ENCODE assay signal across 8 mouse cellular contexts in the genomic region with DNA sequence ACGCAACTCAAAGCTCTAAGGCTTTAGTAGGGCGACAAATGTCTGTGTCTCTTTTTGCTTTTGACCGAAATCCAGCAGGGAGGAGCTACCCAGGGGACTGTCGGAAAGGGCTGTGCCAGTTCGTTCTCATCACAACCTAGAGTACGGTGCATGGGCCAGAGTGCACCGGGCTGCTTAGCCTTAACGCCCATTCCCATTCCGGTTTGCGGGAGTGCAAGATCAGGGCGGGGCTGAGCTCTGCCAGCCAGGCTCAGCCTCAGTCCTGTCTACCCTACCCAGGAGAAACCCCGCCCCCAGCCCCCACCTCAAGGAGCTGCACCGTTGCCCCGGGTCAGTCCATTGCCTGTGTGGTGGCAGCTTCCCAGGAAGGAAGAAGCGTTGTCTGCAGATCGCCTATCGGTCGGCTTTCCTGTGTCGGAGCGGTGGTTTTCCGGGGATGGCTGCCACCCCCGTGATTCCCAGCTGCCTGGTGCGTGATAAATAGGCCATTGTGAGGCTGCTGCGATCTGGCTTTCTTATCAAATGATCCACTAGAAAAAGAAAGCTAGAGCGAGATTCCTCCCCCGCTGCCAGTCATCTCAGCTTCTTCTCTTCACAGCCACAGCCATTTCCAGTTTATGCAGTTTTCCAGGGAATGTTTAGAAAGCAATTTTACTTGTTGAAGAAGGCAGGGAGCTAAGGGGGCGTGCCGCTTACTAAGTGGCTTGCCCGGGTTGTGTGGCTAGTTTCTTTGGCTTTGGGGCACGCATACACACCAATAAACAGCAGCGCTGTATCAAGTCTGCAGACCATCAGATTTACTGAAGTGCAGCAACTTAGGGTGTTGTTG.
DNase-seq lines count a peak whose midpoint lies in the region; ATAC-seq lines count a peak whose summit lies in the region.

No protein-coding gene starts in this region.

- H3K4me3 ChIP-seq in hindbrain, embryonic 13.5 days = peak overlapping the region; percentile 48

- peak overlapping the region; percentile 89 for H3K27ac ChIP-seq in hindbrain, embryonic 13.5 days

- 0 out of 2 replicates have a peak, but pooled peaks cover 6% of the 10 kb centered on the region for H3K27me3 ChIP-seq in hindbrain, embryonic 13.5 days

- H3K9ac ChIP-seq in hindbrain, embryonic 13.5 days = peak overlapping the region; percentile 68

- H3K4me2 ChIP-seq in hindbrain, embryonic 13.5 days = peak overlapping the region; percentile 59

- peaks cover 17% of the 10 kb centered on the region for H3K4me1 ChIP-seq in hindbrain, embryonic 13.5 days (replicated peaks)

- no peaks in the 10 kb centered on the region for H3K9me3 ChIP-seq in hindbrain, embryonic 13.5 days

- ATAC-seq in hindbrain, embryonic 13.5 days (ENCODE audit: low FRiP score) = peak; percentile 95

- 2% methylated on average over 31 of the region's 31 CpGs for whole genome bisulfite sequencing in hindbrain, embryonic 13.5 days

- peak; percentile 76 for DNase-seq in ZHBTc4 (ENCODE audit: low read depth, low spot score)
- DNase-seq in cerebellum, postnatal 14 days = peak; percentile 84 to 92
- DNase-seq in frontal cortex, postnatal 10 days (ENCODE audit: low spot score in 2 of 2) = peak; percentile 41 to 47
- DNase-seq in layer of hippocampus, postnatal 14 days (ENCODE audit: low spot score in 2 of 2) = peak; percentile 46 to 54
- DNase-seq in lung, postnatal 14 days = peak; percentile 71
- DNase-seq in ovary, postnatal 36 days (ENCODE audit: low spot score) = peak; percentile 70
- peak; percentile 22 for DNase-seq in urinary bladder, postnatal 25 days (ENCODE audit: low spot score)

- no peaks in the 10 kb centered on the region for H3K36me3 ChIP-seq in hindbrain, embryonic 13.5 days

Comparison
In these comparisons a context has a peak if more than half of its experiments do, and no peak if none do; other contexts are left out.
1. Peak in every context shown above with its lines: DNase-seq, ATAC-seq, H3K4me3 ChIP-seq and H3K27ac ChIP-seq.
2. DNase-seq: peak in every context shown above with its lines; median percentile 88 in cerebellum, postnatal 14 days; 76 in ZHBTc4; 71 in lung, postnatal 14 days; 70 in ovary, postnatal 36 days; 50 in layer of hippocampus, postnatal 14 days; 44 in frontal cortex, postnatal 10 days; 22 in urinary bladder, postnatal 25 days.